Mouse (Mus musculus): ENCODE data around the gene Plch2. TPM values are rescaled to one million over a fixed set of nuclear protein-coding genes. Genes with fewer than 3 reads are reported as not detected.

The Plch2 gene
- total RNA-seq, 2 experiments from 2014 or later, result 0.30 to 0.43 TPM

DNA sequence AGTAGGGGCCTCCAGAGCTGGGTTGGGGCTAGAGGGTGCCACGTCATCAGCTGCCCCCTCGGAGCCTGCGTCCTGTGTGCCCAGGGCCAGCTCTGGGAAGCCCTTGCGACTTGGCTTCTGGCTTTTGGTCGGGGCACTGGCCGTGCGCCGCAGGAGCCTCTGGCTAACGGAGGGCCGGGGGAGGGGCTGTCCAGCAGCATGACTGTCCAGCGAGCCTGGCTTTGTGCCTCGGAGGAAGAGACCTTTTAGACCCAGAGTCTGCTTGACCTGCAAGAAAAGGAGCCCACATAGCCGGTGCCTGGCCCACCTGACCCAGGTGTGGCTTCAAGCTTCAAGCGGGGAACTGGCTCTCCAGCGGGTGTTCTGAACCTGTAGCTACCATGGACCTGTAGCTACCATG is 69.8 kb downstream of the Plch2 start:
- no peak for DNase-seq

DNA sequence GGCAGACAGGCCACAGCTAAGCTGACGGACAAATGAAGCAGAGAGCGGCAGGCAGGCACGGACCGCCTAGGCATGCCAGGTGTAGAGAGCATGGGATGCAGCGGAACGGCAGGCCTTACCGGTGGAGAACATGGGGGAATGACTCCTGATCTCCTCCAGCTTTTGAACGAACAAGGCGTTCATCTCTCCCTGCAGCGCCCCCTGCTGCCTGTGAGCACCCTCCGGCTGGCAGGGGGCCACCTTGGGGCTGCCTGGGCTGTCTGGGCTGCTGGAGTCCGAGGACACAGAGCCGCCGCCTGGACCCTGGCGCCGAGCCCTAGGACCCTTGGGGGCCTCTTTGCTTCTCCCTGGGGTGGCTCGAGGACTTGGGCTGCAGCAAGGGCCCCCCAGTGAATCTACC is 70.5 kb downstream of the Plch2 start:
- peak; percentile 83 to 91 for DNase-seq

DNA sequence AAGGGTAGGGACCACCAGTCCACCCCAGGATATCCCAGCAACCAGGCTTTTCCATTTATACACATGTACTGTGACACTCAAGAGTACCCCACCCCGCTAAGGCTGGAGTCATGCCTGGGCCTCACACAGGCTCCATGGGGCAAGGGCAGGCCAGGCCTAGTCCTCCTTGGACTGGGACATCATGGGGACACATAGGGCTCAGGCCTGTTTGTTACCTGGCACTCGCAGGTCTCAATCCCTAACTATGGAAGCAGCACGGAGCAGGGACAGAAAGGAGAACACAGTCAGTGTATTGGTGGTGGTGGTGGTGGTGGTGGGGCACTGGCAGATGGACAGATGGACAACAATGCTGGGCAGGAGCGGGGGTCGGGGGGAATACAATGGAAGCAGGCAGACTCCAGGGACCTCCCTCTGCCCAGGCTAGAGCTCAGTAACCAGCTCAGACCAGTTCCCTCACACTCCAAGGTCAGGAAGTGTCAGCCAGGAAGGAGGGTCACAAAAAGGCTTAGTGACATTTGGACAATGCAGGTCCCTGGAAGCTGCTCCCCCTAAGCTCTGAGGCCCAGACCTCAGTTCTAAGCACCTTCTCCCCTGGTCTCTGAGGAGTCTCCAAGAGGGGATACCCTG is 71.3 kb downstream of the Plch2 start:
- DNase-seq, result no peak

DNA sequence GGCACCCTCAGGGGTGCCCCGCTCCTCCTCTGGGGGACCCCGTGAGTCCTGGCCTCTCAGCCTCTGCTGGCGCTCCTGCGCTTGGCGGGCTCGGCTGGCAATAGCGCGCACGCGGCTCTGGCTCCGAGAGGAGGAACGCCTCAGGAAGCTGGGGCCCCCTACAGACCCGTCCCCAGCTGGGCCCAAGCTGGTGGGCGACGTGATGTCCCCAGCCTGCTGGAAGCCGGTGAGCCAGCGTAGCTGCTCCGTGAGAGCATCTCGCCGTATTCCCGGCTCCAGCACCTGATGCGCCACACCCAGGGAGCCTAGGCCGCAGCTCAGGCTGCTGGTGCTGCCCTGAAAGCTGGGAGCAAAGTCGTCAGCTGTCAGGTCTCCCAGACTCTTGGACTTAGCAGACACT is 72.8 kb downstream of the Plch2 start:
- no peak for DNase-seq

DNA sequence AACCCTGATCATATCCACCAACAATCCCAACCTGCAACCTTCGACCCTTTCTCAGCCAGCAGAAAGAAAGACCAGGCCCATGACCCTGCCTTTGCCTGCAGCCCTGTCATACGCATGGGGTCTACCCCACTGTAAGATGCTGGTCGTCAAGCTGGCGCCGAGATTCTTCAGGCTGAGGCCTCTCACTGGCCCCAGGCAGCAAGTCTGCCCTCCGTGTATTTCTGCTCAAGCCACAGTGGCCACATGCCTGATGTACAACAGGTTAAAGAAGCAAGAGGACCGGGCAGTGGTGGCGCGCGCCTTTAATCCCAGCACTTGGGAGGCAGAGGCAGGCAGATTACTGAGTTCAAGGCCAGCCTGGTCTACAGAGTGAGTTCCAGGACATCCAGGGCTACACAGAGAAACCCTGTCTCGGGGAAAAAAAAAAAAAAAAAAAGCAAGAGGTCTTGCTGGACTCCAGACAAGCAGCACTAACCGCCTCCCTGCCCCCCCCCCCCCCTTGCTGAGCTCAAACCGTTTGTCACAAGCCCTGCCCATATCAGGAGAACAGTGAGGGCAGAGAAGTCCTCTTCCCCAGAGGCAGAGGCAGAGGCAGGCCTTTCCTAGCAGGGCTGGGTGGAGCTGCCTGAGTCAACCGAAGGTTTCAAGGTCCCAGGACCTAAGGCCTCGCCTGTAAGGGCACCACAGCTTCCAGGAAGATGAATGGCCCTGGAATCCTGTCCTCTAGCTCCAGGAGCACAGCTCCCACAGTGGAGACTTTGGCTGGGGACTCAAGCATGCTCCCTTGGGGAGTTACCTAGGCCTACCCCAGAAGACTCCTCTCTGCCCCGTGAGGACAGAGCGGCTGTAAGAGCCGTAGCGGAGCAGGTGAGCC is 74.1 kb downstream of the Plch2 start:
- peak; percentile 79 to 81 for DNase-seq

DNA sequence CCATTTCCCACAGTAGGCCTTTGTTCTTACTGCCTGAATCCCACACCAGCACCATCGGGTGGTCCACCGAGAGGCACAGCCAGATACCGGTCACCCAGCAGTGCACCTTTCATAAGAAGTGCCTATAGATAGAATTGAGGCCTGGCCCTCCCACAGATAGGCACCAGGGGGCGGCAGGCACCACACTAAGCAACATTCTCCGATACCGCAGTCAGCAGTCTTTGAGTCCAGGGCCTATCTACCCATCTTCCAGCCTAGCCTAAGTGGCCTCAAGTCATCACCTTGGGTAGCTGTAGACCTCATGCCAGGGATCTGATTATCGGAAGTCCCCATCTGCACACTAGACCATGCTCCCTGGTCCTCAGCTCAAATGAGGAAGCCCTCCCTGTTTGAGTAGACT is 75.1 kb downstream of the Plch2 start:
- peak; percentile 68 to 78 for DNase-seq

DNA sequence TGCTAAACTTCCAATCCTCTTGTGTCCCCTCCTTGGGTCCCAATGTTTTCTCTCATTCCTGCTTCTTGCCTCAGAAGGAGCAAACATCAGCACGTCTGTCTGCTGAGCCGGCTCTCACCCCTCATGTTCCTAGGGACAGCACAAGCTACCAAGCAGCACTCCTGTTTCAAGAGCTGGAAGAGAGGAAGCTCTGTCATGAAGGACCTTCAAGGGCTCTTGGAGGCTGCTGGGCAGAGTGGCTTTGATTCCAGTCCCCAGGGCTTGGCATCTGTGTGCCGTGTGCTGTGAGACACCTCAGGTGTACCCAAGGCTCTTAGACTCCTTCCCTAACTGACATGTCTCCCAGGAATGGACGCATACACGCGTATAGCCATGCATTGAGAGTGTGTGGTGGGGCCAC is 75.5 kb downstream of the Plch2 start:
- DNase-seq, result no peak

DNA sequence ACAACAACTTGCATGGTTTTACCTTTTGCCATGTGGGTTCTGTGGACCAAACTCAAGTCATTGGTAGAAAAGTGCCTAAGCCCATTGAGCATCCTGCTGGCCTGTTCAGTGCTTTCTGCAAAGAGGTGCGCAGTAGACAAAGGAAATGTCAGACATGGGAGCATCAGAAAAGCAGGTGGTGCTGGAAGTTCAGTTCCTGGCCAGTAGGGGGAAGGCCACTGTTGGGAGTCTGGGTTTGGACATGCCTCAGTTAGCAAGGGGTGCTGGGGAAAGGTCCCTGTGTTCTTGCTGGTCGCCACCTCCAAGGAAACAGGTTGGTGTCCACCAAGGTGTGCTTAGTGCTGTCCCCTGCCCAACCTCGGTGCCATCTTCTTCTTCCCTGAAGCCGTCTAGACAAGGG is 76.5 kb downstream of the Plch2 start:
- no peak for DNase-seq

DNA sequence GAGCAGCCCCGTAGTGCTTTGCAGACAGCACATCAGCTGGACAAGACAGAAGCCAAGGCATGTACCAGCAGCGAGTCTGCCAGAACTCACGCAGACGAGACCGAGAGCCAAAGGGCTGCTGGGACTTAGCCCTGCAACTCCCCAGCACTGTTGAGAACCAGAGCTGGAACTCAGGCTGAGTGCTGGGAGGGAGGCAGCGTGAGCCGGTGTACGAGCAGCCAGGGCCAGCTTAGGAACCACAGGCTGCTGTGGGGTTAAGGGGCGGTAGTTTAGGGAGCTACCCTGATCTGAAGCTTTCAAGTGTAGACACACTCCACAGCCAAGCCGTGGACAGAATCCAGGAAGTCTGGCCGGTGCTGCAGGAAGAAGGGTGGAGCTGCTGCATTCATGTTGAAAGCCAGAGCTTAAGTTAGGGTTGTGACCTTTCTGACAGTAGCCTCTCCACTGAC is 82.4 kb downstream of the Plch2 start:
- DNase-seq, result peak in 1 of 2 experiments; percentile 44

DNA sequence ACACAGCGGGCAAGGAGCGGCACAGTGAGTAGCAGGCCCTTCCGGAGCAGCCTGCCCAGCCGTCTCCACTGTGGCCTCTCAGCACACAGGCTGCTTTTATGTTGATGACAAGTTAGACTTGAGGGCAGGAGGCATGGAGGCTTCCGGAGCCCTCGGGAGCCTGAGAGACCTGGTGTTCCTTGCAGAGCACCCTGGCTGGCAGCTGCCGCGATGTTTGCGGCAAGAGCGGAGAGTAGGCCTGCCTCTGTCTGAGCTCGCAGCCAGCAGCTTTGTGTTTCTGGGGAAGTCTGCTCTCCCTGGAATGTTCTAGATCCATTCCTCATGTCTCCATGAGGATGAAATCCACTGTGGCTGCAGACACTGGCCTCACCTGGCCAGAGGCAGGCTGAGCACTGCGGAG is 84.0 kb downstream of the Plch2 start:
- DNase-seq, result no peak

DNA sequence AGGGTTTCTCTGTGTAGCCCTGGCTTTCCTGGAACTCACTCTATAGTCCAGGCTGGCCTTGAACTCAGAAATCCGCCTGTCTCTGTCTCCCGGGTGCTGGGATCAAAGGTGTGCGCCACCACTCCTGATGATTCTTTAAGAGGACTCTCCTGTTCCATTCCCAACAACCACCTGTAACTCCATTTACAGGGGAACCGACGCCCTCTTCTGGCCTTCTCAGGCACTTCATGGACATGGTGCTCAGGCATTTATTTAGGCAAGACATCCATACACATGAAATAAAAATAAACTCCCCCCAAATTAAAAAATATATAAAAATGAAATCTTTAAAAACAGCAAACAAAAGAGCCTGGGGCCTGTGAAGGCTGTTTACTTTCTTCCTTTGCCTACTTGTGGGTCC is 89.4 kb downstream of the Plch2 start:
- peak; percentile 47 to 55 for DNase-seq

DNA sequence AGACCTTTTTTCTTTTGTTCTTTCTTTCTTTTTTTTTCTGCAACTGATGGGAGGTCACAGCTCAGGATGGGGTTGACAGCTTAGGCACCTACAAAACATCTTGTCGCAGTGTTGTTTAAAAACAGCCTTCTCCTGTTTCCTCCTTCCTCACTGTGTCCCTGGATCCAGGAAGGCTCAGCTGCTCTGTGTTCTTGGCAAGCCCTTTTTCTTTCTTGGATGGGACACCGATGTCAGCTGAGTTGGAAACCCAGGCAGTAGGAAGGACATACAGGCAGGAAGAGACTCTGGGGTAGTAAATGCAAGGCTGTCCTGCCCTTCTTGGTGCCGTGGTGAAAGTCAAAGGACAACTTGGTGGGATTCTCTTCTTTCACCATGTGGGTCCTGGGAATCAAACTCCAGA is 90.7 kb downstream of the Plch2 start:
- DNase-seq, result no peak

DNA sequence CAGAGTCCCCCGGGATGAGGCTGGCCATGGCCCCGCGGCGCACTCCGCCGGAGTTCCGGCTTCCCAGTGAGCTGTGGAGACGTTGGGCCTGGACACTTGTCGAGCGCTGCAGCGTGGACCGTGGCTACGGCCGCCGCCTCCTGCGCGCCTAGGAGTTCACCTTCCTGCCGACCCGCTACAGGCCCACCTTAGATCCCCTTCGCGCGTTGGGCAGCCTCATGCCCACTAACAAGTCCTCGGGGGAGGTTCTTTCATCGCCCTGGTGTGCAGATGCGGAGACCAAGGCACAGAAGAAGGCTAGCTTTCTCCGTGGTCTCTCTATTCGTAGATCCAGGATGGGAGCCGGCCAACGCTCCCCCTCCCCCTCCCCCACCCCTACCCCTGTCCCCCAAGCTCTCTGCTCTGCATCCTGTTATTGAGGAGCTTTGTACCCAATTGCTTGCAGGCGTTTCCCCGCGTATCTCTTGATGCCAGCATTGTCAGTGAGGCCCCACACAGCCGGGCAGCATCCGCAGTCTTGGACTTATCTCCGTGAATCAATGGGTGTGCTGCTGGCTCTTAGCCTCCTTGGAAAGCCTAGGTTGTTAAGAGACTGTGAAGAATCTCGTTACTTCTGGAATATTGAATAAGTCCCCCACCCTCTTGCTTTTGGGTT is 91.9 kb downstream of the Plch2 start:
- DNase-seq, result no peak

DNA sequence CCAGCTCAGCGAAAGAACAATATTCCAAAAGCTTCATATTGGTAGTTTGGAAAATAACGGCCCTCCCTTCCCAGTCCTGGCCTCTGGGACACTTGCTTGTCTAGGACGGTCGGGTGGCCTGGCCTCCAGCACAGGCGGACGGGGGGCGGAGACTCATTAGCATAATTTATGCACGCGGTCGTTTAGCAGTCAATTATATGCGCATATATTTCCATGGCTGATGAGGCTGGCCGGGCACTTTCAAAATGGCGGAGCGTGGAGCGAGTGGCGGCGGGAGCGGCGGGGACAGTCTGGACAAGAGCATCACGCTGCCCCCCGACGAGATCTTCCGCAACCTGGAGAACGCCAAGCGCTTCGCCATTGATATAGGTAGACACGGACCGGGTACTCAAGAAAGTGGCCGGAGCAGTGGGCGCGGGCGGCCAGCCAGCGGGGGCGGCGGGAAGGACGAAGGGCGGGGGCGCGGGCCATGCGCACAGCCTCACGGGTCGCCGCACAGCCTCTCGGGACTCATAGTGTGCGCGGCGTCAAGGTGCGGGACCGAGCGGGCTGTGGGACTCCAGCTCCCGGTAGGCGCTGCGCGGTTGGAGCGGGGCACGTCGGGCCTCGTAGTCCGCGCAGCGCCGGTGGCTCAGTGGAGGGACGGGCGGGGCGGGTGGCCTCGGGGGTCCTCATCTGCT is 92.5 kb downstream of the Plch2 start, which contains the start of gene Pank4:
Gene Pank4, plus strand, starts transcription at position 223 of the 680 bp plus-strand sequence.
- peak; percentile 94 to 95 for DNase-seq

DNA sequence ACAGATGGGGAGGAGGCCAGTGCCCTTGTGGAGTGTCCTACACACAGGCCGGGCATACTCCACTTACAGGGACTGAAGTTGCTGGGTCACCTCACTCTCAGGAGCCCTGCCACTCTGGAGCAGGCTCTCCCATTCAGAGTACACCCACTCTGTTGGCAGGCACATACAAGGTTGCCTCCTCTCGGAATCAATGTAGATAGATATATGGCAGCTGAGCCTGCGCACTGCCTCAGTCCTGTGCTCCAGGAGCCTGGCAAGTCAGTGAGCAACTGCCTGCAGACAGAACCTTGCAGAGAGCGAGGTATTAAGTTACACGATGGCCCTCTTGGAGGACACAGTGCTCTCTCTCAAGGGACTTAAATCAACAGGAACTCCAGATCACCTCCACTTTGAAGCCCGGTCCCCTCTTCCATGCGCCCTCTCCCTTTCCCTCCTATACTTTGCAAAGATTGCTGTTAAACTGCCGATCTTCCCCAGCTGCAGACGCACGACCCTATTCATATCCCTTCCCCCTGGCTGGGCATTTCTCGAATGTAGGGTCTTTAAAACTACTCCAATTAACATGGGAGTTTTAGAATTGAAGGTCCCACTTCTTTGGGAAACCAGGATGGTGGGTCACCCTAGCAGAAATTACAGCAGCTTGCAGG is 93.3 kb downstream of the Plch2 start:
- no peak for DNase-seq

DNA sequence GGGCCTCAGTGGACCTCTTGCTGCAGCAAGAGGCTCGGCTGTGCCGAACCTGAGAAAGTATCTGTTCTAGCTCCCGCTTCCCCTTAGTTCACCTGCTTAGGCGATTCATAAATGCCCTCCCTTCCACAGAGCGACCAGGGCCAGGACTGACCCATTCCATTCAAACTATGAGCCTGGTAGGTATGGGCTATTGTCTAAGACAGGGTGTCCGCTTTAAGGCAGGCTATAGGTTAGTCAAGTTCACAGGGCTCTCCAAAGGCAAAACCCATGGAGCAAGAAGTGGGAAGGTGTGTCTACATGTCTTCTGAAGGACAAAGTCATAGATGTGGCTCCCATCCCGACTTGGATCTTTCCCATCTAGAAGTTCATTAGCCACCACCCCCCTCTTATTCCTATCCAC is 93.9 kb downstream of the Plch2 start:
- no peak for DNase-seq

DNA sequence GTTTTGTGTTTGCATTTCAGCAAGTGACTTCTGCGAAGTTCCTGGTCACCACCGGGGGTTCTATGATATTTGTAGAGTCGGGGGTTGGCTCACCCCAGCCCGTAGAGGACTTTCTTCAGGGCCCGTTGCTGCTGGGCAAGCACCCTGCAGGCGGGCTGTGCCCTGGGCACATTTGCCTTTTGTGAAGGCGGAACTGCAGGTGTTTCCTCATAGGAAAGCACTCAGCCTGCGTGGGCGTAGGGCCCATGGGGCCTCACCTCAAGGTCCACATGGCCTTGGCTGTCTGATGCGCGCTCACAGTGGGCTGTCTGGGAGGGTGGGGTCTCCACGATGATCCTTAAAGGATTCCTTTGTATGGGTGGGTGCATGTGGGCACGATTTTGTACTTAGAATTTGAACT is 94.7 kb downstream of the Plch2 start:
- no peak for DNase-seq

DNA sequence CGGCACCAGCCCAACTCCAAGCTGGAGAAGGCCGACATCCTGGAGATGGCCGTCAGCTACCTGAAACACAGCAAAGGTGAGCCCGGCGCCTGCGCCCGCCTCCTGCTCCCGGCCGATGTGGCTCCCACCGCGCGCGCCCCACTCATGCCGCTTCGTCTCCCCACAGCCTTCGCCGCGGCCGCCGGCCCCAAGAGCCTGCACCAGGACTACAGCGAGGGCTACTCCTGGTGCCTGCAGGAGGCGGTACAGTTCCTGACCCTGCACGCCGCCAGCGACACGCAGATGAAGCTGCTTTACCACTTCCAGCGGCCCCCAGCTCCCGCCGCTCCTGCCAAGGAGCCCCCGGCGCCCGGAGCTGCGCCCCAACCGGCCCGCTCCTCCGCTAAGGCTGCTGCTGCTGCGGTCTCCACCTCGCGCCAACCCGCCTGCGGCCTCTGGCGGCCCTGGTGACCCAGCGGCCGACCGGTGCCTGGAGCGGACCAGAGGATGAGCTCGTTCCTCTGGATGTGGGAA is 95.3 kb downstream of the Plch2 start:
- DNase-seq, result peak; percentile 52 to 53

DNA sequence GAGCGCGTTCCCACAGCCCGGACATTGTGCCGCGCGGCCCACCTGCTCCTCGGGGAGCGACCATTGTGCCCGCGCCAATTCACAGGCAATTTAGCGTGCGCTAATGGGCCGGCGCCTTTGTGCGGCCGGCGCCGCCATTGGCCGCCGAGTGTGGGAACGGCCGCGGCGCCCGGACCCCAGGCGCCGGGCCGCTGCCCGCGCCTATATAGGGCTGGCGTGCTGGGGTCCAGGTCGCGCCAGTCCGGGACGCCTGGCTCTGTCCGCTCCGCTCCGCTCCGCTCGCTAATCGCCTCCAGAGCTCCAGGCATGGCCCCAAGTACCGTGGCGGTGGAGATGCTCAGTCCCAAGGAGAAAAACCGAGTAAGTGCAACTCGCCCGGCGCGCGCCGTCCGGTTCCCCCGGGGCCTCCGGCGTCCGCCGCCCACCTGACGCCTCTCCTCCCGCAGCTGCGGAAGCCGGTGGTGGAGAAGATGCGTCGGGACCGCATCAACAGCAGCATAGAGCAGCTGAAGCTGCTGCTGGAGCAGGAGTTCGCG is 95.8 kb downstream of the Plch2 start, which contains the start of gene Hes5:
Gene Hes5, plus strand, starts transcription at position 234 of the 536 bp plus-strand sequence.
- no peak for DNase-seq

DNA sequence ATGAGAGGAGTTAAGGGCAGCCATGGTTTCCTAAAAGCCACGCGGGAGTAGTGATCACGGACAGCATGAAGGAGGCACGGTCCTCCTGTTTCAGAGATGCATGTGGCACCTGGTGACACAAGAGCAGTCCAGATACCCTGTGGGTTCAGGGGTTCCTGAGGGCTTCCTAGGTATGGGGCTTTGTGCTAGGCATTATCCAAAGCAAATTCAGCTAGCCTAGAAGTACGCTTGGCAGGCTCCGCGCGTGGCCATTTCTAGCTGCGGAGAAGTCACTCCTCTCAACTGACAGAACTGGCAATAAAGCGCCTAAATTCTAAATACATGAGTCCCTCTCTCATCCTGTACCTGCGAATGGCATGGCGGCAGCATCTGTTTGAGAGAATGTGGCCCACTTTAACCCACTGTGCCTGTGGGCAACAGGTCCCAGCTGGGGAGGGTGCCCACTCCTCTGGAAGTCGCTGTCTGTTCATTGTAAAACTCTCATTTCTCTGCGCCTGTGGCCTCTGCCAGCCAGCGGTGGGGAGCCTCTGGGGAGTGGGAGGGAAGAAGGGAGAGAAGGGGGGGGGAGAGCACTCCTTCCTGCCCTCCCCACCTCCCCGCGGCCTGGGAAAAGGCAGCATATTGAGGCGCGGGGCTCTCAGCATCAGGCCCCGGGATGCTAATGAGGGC is 96.4 kb downstream of the Plch2 start:
- no peak for DNase-seq

DNA sequence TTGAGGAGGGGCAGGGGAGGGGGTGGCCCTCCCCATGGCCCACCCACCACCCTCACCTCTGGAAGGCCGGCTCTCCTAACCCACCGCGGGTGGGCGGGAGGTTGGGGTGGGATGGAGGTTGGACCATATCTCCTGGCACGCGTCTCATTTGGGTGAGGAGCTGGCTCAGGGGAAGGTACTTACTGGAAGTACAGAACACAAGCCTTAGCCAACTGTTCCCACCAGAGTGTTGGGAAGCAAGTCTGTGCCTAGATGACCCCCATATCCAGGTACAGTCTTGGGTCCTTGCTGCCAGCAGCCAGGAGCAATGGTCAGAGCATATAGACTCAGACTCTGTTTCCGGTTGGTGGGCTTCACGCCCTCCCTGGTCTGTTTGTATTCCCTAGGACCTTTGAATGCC is 98.0 kb downstream of the Plch2 start:
- no peak for DNase-seq

Data from adrenal gland, postnatal 36 days (tissue).